Mouse (Mus musculus) fibroblast of lung, adult 2 months (primary cell): ENCODE results near the gene Agr2.

Source experiments
- DNase-seq: peaks from one replicate; pipeline ENCODE4 v3.0.0-alpha.2; 2011; ENCODE audit warnings: low read depth

The Agr2 gene

DNA sequence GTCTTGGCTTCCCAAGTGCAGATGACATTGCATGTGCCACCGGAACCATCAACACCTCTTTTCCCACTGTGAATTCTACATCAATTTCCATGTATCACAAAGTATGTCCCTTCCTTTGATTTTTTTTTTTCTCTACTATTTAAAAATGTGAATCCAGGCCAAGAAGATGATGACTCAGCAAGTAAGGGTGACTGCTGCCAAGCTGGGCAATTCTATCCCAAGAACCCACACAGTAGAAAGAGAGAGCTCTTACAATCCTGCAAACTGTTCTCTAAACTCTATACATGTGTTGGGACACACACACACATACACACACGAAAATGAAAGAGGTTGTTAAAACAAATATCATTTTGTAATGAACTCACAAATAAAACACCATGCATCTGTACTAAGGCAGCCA, 34.5 kb downstream of the Agr2 start:
- DNase-seq, result peak; percentile 62

GRCm38 (mm10) chr12:36028968-36029645, 36.4 kb downstream of the Agr2 start:
- no peak for DNase-seq

DNA sequence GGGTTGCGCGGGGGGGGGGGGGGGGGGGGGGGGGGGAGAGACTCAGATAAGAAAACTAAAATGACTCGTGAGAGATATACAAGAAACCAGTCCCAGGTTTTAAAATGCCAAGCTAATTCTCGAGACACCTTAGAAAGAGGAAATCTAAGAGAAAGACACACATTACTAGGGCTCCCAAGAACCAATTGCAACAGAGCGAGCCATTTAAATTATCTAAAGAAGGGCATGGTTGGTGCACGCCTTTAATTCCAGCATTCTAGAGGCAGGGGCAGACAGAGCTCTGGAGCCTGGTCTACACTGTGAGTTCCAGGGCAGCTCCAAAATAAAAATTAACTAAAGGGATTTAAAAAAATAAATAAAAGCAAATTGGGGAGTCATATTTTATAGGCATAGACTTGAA, 37.0 kb downstream of the Agr2 start:
- DNase-seq, result no peak

GRCm38 (mm10) chr12:36030660-36031363, 38.1 kb downstream of the Agr2 start:
- DNase-seq, result no peak

DNA sequence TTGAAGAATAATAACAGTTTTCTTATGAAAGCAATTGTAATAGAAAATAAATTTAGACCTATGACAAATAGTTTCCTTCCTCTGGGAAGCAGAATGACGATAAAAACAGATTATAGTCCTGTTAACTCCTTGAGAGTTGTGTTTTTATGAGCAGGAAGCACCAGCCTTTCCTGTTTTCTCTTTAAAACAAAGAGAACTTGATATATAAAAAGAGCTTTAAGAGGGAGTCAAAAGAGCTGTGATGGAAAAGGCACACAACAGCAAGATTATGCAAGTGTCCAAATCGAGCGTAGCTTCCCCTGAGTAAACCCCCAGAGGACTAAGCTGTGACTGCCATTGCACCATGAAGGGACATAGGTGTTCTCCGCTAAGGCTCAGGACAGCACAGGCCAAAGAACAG, 39.7 kb downstream of the Agr2 start:
- DNase-seq, result no peak

- no peak for DNase-seq
These were observed 42.8 kb downstream of the Agr2 start for GRCm38 (mm10) chr12:36035501-36035900.

GRCm38 (mm10) chr12:36036121-36036520, 43.4 kb downstream of the Agr2 start:
- DNase-seq, result no peak

DNA sequence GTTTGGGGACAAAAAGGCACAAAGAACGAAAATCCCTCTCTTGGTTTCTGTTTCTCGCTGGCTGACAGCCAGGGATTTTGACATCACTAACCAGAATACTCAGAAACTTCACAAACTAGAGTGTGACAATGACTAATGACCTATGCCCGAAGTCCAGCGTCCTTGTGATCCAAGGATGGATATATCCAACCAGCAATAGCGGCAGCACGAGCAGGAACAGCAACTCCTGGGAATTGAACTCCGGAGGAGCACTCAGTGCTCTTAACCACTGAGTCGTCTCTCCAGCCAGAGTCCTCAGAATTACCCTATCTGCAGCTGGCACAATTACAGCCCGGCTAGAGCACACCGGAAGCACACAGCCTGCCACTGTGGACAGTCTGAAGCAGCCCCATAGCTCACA, 44.1 kb downstream of the Agr2 start:
- DNase-seq, result no peak

- DNase-seq, result no peak
These were observed 46.9 kb downstream of the Agr2 start for GRCm38 (mm10) chr12:36039541-36040084.

DNA sequence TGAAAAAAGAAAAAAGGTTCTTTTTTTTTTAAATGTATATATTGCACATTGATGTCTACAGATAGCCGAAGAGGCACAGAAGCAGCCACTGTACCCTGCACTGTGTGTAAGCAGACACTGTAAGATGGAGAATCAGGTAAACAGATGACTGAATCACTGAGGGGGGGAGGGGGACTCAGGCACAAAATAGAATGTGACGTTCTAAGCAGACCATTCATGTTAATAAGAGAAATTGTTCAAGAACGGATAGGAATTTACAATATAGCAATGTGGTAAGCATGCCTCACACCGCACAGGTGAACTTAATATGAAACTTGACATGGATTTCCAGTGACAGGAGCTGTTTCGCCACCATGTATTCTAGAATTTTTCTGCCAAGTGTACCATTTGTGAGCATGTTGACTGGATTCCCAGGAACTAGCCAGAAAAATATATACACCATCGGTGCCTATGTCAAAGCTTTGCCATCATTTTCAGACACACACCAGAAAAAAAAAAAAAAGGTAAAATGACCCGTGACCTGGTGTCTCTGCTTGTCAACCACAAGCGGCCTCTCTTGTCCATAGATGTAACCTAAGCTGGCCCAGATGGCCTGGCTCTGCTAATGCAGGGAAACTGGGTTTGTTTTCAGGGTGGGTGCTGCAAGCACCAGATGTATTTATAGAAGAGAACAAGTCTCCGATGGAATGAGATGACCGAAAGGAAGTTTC, 48.0 kb downstream of the Agr2 start:
- no peak for DNase-seq

GRCm38 (mm10) chr12:36041281-36041589, 48.5 kb downstream of the Agr2 start:
- DNase-seq, result no peak

GRCm38 (mm10) chr12:36041703-36042347, 49.1 kb downstream of the Agr2 start:
- DNase-seq, result no peak

GRCm38 (mm10) chr12:36042348-36042778, 49.7 kb downstream of the Agr2 start, which contains the start of gene Tspan13:
Gene Tspan13, minus strand, starts transcription at chr12:36042500.
- DNase-seq, result no peak

DNA sequence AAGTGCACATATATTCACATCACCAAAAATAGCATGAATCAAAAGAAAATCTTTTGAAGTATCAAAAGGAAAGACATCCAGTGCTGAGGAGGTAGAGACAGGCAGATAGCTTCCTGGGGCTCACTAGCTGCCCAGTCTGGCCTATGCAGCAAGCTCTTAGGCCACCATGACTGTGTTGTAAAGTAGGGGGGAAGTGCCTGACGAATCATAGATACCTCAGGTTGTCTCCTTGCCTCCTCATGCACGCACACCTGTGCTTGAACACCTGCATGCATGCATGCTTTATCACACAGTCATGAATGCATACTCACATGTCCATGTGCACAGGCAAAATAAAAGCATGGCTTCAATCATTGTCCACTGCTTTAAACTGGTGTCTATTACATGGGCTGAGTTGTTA, 52.0 kb downstream of the Agr2 start:
- no peak for DNase-seq

DNA sequence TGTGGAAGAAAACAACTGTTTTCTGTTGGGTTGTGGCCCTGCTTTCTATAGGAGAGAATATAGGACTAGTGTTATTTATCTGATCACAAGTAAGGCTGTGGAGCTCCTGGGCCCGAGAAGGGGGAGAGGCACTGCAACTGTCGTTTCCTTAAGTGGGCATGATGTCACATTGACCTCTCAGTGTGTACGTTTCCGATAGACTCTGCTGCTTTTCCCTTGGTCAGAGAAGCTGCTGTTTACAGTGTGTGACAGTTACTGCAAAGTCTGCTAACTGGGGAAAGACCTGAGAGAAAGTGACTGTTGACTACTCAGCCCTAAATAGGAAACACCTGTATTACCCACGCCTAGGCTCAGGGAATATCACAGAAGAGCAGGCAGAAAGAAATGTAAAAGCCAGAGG, 53.5 kb downstream of the Agr2 start:
- DNase-seq, result no peak

DNA sequence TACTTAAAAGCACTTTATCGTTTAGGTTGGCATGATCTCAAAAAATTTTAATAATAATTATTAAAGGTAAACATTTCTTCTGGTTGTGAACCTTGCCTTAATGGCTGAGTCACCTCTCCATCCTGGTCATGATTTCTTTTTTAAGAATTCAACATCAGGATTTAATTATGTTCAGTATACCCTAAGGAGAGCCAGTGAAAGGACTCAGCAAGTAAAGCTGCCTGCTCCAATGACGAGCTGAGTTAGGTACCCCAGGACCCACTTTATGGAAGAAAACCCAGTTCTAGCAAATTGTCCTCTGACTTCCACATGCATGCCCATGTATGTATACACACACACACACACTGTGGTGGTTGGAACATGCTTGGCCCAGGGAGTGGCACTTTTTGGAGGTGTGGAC, 54.9 kb downstream of the Agr2 start:
- peak; percentile 13 for DNase-seq

DNA sequence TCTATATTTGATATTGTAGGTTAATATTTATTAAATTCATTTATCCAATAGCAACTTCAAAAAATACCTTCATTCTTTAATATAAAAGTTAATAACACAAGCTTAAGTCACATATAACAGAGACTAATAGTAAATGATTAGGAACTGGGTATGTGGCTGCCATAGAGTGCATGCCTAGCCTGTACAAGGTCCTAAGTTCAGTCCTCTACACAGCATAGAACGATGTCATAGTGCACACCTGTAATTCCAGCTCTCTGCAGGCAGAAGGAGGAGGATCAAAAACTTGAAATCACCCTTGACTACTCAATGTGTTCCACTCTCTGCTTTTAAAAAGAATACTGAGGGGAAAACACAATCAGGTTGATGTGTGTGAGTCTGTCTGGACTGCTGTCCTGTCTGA, 57.6 kb downstream of the Agr2 start:
- DNase-seq, result no peak
